Mouse (Mus musculus) embryonic fibroblast, embryonic 13.5 days (primary cell): ENCODE data around the gene Toe1.

Experiments used
- CTCF ChIP-seq: IDR thresholded peaks from 2 replicates; pipeline ENCODE4 v1.5.1; 2011; ENCODE audit warnings: mild to moderate bottlenecking, control low read depth, low read length, moderate library complexity, borderline replicate concordance; ENCODE audit not compliant: insufficient read depth
- POLR2A ChIP-seq: IDR thresholded peaks from 2 replicates; pipeline ENCODE4 v1.6.1; 2011; ENCODE audit warnings: low read depth, mild to moderate bottlenecking, control low read depth, low read length, moderate library complexity

- TF ChIP-seq POLR2A (no peak), CTCF (no peak)
Measured at GRCm38 (mm10) chr4:116764001-116764400, 43.4 kb downstream of the Toe1 start.
